Mouse (Mus musculus): ENCODE data around the gene Sesn3.

Gene Sesn3

DNA sequence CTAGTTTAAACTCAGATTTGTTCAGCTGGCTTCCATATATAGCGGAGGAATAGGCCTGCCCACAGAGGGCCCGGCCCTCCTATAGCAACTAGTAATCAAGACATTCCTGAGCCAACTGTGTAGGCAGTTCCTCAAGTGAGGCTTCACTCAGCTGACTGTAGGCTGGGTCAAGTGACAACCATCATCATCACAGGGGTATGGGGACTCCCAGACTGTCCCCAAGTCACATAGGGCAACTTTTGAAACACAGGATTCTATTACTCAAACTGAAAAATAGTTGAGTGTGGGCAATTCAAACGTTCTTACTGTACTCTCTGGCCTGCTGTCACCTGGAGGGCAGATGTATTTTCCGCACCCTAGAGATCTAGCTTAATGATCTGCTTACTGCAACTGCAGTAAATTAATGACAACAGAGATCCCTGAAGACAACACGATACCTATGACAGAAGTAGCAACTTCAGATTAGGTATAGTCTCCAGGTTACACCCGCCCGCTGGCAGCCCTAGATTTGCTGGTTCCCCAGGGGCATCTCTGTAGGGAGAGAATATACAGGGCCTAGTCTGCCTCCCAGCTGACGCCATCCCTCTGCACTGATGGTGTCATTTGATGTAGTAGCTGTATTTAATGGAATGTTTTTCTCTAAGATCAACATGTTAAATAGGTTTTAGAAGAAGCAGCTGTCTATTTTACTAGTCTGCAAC is 87.4 kb downstream of the Sesn3 start:
- DNase-seq: no peak

DNA sequence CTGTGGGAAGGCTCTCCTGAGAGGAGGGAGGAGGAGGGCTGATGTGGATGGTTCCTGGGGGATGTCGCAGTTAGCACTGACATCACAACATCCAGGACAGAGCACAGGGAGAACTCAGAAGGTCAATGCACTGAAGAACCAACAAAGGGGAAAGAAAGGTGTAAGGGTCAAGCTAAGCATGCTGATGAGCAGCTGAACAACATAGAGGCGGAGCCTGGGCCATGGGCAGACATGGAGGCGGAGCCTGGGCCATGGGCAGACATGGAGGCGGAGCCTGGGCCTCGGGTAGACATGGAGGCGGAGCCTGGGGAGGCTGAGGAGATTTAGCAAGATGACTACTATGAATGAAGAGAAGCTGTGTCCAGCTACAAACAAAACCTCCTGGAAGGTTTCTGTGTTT is 88.7 kb downstream of the Sesn3 start:
- peak in 1 of 2 experiments; percentile 40 for DNase-seq

DNA sequence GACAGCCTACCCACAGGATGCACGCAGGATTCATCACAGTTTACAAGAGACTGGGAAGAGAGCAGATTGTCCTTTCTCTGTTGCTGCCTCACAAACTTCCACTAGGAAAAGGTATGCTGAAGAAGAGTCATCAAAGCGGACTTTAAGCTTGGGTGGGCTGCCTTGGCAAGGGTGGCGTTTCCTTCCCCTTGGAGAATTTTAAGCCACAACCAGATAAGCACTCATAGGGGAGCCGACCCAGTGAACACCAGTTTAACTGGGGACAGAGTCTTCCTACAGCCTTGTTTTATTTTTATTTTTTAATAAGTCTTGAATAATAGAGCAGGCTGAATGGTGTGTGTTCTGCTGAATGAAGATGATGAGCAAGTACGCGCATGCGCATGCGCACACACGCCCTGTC is 89.9 kb downstream of the Sesn3 start:
- no peak for DNase-seq

DNA sequence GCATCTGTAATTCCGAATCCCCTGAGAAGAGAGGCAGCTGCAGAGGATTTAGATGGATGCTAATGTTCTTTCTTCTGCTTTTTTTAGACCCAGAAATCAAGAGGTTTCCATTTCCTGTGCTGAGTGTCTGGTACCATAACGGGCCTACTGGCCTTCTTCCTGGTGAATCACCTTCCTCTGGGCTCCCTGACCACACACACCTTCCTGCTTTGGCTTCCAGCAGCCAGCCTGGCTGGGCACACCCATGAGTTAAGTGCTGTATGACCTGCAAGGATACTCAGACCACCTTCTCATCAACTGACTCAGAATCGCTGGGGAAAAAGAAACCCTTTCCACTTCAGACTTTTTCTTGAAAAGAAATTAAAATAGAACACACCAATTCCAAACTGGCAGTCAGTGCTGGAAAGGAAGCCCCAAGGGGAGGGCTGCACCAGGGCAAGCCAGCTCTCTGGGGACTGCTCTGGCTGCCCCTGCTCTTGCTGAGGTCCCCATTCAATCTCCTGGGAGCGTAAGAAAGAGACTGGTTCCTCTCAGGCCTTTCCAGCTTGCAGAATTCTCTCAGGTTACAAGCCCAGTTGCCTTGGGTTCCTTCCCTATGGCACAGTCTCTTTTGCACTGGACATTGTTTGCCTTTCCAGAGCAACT is 90.7 kb downstream of the Sesn3 start:
- peak in 1 of 2 experiments; percentile 19 for DNase-seq

DNA sequence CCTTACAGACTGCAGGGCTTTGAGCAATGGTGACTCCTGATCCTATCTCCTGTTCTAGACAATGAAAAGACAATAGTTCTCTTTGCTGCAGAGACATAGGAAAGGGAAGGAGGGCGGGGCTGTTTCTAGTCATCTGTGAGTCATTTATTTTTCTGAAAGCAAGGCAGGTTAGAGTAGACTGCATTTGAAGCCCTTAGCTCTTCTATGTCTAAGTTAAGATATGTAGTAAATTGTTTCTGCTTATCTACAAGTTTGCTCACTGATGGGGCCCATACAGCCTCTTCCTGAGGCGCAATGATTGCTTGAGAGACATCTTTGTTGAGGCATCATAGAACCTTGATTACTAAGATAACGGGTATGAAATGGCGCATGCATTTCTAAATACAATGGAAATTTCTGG is 93.0 kb downstream of the Sesn3 start:
- DNase-seq: no peak

DNA sequence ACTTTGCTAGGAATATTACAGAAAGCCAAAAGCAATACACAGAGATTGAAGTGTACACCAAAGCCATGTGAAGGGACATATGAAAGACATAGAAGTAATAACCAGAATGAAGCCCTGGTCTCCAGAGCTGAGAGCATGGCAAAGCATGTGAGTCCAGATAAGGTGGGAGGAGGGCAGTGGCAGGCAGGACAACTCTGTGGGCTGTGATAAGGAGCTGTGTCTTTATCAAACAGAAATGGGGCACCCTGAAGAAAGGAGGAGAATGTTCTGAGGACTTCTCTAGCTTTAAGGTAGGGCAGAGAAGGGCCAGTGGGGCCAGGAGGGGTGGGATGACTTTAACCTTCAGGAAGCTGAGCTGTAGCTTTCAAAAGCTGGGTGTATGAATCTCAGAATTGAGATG is 94.4 kb downstream of the Sesn3 start:
- DNase-seq: no peak

DNA sequence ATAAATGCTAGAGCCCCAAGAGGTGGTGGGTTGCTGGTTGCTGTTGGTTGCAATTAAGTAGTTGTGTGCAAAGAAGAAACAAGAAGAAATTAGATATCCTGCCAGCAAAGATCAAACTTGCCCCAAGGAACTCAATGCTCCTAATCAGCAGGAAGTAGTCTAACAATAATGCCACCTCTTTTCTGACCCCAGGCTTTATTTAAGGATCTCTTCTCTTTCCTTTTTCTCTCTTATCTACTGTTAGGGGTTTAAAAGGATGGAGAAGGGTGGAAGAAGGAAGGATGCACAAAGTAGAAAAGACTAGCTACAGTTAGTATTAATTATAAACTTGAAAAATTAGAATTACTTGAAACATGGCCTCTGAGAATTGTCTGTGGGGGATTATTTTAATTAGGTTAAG is 97.6 kb downstream of the Sesn3 start:
- DNase-seq: no peak

DNA sequence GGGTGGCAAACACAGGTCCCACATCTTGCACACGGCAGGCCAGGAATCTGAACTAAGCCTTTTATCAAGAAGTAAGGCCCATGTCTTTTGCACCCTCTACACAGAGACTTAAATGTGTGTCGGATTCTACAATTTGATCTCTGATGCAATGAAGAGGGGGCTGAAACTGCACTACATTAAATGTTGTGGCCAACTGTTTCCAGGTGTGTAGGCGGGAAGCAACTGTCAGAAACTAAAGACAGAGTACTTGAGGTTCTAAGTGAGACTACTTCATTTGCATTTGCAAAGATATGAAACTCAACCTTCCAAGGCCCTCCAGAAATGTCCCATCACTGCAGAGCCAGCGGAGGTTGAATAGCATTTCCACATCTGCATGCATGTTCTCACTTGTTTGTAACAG is 101.3 kb downstream of the Sesn3 start:
- DNase-seq: no peak

DNA sequence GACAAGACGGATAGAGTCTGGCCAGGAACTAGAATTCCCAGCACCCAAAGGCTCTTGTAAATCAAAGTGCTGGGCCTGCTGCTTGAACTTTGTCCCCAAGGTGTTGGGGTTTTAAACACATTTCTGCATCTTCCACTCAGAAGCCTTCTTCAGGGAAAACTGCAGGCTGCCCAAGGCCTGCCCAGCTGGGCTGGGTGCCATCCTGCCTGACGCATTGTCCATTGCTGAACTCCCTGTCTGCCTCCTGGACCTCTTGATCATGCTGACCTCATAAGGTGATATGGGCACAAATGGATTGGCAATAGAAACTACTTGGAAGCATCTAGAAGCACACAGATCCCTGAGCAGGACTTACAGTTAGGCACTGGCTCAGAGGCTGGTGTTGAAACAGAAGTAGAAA is 103.3 kb downstream of the Sesn3 start:
- peak; percentile 23 to 45 for DNase-seq

DNA sequence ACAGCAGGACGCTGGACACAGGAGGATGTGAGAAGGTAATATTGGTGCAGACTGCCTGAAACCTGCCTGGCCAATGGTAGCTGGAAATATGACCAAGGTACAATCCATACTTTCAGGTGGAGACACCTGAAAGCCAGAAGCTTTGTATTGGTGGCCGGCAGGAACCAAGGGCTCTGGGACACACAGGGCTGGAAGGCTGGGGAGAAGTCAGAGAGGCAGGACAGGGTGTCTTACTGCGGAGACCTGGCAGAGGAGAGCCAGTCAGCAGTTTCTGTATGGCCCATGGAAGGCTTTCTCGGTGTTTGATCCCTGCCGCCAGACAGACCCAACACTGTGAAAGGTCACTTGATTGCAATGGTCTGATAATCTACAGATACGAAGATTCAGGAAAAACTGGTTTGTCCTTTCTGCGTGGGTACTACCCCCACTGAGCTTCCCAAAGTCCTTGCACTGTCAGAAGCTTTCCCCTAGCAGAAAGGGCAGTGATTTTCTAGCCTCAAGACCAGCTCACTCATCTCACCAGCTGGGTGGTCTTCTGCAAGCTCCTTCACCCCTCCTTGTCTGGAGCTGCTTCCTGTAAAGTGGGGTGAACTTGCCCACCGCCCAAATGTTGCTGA is 105.0 kb downstream of the Sesn3 start:
- DNase-seq: no peak

DNA sequence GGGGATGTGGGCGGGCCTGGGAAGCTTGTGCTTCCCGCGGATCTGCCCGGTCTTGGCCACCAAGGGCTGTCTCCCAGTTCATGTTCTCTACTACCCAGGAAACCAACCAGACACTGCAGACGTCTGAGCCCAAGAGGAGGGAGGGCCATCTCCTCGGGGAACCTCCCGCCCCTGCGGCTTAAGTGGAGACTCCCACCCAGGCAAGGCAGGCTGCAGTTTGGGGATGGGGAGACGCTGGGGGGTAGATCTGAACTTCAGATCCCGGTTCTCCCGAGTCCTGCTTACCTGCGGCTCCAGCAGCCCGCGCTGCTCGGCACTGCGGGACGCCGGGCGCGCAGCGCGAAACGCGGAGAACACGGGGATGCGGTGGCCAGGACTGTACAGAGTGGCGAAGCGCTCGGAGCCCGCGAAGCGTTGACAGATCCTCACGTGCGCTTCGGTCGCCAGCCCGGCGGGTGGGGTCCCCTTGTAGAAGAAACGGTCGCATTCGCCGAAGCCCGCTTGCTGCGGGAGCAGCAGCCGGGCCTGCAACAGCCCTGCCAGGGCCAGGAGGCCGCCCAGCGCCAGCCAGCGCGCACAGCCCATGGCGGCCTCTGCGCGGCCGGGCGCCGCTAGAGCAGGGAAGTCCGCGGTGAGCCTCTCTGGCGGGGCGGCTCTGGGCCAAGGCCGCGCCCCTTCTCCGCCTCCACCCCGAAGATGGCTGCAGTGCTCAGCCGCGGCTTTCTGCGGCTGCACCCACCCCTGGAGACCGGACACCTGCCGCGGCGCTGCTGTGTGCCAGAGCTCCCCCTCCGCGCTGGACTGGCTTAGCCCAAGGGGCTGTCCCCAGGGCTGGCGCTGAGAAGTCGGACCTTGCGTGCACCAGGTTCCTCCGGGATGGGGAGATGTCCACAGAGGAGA is 105.8 kb downstream of the Sesn3 start:
- peak; percentile 81 to 84 for DNase-seq

DNA sequence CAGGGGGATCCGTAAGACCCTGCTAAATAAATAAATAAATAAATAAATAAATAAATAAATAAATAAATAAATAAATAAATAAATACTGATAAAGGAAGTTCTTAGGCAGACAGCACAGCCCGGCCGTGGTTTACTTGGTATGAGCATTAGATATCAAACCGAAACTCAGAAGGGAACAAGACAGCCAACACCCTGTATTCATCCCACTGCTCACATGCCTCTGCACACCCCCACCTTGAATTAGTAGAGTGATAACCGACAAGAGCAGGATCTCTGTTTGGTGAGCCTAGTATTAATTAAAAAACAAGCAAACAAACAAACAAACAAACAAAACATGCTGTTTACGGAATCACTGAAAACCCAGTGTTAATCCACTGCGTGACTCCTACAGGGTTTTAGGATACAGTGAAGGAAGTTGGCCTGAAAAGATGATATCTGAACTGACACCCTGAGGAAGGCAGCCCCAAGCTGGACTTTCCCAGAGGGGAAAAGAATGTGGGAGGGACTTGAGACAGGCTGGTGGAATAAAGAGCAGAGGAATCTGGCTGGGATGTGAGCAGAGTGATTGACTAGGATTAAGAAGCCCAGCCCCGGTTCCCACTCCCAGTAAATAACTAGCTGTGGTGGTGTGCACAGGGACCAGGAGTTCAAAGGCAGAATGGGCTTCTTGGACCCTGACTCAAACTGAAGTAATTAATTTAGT is 106.6 kb downstream of the Sesn3 start, which contains the start of gene Endod1:
Gene Endod1 (minus strand): TSS at position 155 of the 703 bp plus-strand sequence.
- DNase-seq: peak; percentile 44 to 54

DNA sequence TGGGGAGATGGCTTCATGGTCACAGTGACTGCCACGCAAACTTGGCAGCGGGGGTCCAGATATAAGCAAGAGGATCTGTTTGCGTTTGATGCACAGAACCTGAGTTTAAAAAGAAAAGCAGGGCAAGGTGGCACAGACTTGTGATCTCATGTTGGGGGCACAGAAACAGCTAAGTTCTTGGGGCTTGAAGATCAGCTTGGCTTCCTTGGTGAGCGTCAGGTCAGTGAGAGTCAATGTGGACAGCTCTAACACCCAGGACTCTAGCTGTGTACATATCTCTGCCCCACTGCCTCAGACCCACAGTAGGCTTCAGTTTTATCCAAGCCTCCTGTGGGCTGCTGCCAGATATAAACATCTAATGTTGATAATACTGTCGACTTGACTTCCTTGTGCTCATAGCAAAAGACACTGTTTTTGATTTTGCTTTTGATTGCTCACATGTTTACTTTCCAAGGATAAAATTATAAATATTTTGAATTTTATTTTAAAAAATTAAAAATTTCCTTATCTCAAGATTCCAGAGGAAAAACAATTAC is 107.5 kb downstream of the Sesn3 start:
- DNase-seq: no peak

All from kidney, adult 8-10 months (tissue).